Mouse (Mus musculus) B cell, adult 62 days (primary cell): ENCODE data around the gene Clcn1. TPM values are rescaled to one million over a fixed set of nuclear protein-coding genes. Genes with fewer than 3 reads are reported as not detected.

ENCODE experiments used
- total RNA-seq: library from RNA; stranded (reverse); gene quantifications from 4 replicates; pipeline ENCODE4 v1.2.4, GENCODE M21; 2023

The Clcn1 gene
- total RNA-seq, result 1.8 to 2.6 TPM (median 2.1 TPM) in 4 replicates

DNA sequence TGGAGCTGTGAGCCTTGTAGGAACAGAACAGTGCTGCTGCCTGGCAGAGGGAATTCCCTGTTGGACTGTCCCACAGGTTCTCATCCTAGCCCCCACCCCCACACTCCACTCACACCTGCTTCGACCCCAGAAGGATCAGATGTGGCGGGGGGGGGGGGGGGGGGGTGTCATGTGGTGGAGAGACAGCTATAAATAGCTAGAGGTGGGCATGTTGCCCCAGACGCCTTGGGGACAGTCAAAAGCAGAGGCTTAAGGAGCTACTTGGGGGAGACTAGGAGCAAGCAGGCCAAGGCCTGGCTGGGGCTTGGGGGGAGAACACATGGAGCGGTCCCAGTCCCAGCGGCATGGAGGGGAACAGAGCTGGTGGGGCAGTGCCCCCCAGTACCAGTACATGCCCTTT lies at the start of gene Clcn1:
Gene Clcn1, plus strand, starts transcription at position 238 of the 400 bp plus-strand sequence.

DNA sequence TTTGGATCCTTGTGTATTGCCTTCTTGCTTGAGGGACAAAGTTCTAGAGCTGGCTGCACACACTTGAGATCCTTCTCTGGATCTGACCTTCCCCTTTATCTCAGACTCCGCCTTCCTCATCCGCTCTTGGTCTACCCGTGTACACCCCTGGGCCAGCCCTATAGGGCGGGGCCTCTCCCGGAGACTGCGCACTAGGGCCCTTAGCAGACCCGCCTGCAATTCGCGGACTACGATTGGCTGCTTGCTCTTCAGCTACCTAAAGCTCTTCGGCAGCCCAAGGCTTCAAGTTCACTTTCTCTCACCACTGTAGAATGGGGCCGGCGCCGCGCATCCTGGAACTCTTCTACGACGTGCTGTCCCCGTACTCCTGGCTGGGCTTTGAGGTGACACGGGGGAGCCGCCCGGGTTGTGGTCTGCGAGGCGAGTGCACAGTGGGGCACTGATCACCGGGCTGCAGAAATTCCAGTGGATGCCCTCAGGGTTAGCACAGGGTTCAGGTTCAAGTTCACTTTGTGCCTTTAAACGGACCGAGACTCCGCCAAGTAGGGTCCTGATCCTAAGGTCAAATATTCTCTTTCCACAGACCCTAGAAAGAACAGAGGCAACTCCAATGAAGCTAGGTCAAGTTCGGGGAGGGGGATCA lies 40.7 kb upstream of the Clcn1 start, which contains the start of gene Gstk1:
Gene Gstk1, plus strand, starts transcription at position 225 of the 643 bp plus-strand sequence.

DNA sequence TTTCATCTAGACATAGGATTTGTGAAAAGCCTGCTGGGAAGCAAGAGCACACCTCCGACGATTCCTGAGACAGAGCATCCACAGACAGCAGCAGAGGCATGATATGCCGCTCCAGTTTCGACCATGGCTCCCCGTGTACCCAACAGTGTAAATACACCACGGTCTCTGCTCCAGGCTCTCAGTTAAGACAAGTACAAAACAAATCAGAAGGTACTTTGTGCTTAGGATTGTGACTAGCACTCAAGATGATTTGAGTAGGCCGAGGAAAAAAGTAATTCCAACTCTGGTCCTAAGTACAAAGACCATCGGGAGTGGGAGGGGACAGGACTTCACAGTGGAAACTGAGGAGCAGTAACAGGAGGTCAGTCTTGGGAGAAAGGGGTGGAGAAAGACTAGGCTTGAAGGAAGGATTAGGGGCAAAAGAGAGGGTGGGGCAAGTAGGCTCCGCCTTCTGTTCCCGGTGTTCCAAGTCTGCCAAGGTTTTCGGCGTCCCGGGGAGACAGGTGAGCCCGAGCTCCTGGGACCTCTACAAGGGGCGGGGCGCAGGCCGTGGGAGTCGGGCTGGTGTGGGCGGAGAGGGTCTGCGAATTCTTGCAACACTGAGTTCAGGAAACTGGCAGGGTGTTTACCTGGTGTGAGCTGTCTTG lies 24.8 kb upstream of the Clcn1 start, which contains the start of gene Tmem139:
Gene Tmem139, plus strand, starts transcription at position 447 of the 647 bp plus-strand sequence.

DNA sequence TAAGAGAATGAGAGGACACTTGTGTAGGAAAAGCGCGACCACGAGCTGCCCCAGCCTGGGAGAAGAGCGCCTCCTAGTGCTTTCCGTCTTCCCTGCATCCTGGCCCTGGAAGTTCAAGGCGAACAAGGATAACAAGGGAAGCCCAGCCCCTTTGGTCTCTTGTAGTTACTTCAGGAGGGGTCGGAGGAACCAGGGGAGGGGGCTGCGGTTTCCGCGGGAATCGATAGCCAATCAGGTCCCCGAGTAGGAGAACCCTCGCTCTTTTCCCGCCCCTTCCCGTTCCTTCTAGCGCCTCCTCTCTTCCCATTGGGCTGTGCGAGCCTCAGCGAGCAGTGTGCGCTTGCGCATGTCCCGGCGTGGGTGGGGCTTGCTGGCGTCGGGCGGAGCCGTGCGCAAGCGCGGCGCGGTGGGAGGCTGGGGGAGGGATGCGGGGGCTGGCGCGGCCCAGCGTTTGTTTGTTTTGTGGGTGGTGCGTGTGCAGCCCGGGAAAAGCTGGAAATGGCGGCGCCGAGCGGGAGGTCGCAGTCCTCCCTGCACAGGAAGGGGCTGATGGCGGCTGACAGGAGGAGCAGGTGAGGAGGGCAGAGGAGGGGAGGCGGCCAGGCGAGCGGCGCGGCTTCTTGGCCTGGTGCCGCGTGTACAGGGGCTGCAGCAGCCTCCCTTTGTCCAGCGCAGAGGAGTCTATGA lies 21.7 kb upstream of the Clcn1 start, which contains the start of gene Casp2:
Gene Casp2, plus strand, starts transcription at position 360 of the 687 bp plus-strand sequence.

GRCm38 (mm10) chr6:42324482-42325267 lies 38.2 kb downstream of the Clcn1 start, which contains the start of gene Fam131b:
Fam131b (minus strand) TSS chr6:42324643.

GRCm38 (mm10) chr6:42349426-42350020 lies 63.0 kb downstream of the Clcn1 start, which contains the start of gene Zyx:
Zyx (plus strand) TSS chr6:42349630.

Other genes starting within 250 kb of the Clcn1 start
- gene Sva, start 248.3 kb upstream of the Clcn1 start, total RNA-seq, result not detected in 4 replicates
- gene Tas2r139, start 145.7 kb upstream of the Clcn1 start, total RNA-seq, result not detected in 4 replicates
- gene Tas2r144, start 71.4 kb upstream of the Clcn1 start, total RNA-seq, result not detected in 4 replicates
- 2.4 to 7.9 TPM (median 7.5 TPM) in 4 replicates for gene Gstk1, start 40.8 kb upstream of the Clcn1 start, total RNA-seq
- gene Tmem139, start 24.7 kb upstream of the Clcn1 start, total RNA-seq, result not detected in 4 replicates
- gene Casp2, start 21.7 kb upstream of the Clcn1 start, total RNA-seq, result 114 to 127 TPM (median 123 TPM) in 4 replicates
- gene Fam131b, start 38.0 kb downstream of the Clcn1 start, total RNA-seq, result not detected in 4 replicates
- gene Zyx, start 62.9 kb downstream of the Clcn1 start, total RNA-seq, result 66.3 to 88.0 TPM (median 82.7 TPM) in 4 replicates
- 0.18 to 0.25 TPM in 2 of 4 replicates, not detected in the others for gene Epha1, start 86.6 kb downstream of the Clcn1 start, total RNA-seq
- 0.69 to 2.1 TPM (median 0.69 TPM) in 3 of 4 replicates, not detected in the other for gene Tas2r143, start 113.6 kb downstream of the Clcn1 start, total RNA-seq
- gene Tas2r135, start 118.7 kb downstream of the Clcn1 start, total RNA-seq, result 1.3 TPM in 2 of 4 replicates, not detected in the others
- gene Tas2r126, start 147.8 kb downstream of the Clcn1 start, total RNA-seq, result 0.66 to 0.88 TPM in 2 of 4 replicates, not detected in the others
- gene Olfr458, start 178.5 kb downstream of the Clcn1 start, total RNA-seq, result not detected in 4 replicates
- gene Olfr457, start 189.7 kb downstream of the Clcn1 start, total RNA-seq, result not detected in 4 replicates
- gene Olfr456, start 200.5 kb downstream of the Clcn1 start, total RNA-seq, result not detected in 4 replicates